Mouse (Mus musculus): ENCODE measurements around the gene Rbm19. TPM values are rescaled to one million over a fixed set of nuclear protein-coding genes. Genes with fewer than 3 reads are reported as not detected.

The Rbm19 gene
- total RNA-seq, 2 experiments from 2014 or later = 18.9 to 23.3 TPM

DNA sequence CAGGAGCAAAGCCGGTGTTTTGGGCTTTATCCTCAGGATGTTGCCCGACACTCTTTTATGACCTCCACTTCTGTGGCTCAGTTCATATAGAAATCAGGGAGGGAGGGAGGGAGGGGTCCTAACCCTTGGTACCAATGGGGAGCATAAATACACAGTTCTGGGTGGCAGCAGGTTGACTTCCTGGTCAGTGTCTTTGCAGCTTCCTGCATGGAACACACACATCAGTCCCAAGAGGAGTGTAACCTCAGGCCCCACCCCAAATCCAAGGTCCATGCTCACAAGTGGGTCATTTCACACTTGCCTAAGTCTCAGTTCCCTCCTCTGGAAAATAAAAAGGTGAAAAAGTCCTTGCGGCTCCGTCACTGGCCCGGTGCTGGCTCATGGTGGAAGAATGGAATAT, 129.1 kb downstream of the Rbm19 start:
- no peak overlapping the region for H3K27ac ChIP-seq
- no peak for TF ChIP-seq CTCF (conservative IDR thresholded peaks at IDR 0.05)
- DNase-seq (ENCODE audit: low spot score in 2 of 2) = no peak
- no peak overlapping the region for H3K4me3 ChIP-seq
